Comparison of ENCODE assay signal across 32 mouse cellular contexts in the genomic region with DNA sequence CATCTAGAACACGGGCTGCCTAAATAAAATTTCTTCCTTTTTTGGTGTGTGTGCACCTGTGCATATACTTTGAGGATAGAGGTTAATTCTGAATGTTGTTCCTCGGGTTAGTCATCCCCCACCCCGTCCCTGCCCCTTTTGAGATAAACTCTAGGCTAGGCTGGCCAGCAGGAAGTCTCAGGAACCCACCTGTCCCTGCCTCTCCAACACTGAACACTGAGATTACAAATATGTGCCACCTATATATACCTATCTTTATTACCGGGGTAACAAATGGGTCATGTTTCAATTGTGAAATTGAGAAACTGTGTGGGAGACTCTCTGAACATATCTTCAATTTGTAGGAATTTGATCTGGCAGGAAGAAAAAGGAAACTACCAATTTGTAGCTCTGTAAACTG.
"Had no signal": no experiment of that assay in that cellular context is flagged by ENCODE, and none has a peak within 500 bp of the region (broad histone marks: within the 10 kb centered on the region; RNA-seq: fewer than 3 reads in every experiment).

No protein-coding gene starts in this region.

- H3K4me1 ChIP-seq: hindbrain, embryonic 12.5 days; hindbrain, embryonic 13.5 days; hindbrain, embryonic 15.5 days; kidney, embryonic 15.5 days had no signal

- H3K27me3 ChIP-seq: heart, embryonic 12.5 days; heart, embryonic 13.5 days; heart, embryonic 15.5 days; hindbrain, embryonic 12.5 days; hindbrain, embryonic 13.5 days; hindbrain, embryonic 15.5 days; kidney, embryonic 15.5 days had no signal

- DNase-seq: heart, adult 2 months; heart, postnatal 10 days; heart, postnatal 14 days; heart, postnatal 36 days; heart, postnatal 4 days; kidney, adult 11 months; kidney, adult 2 months; kidney, adult 8-10 months; kidney, adult 9 months; kidney, postnatal 10 days; kidney, postnatal 14 days; kidney, postnatal 36 days; kidney, postnatal 4 days; layer of hippocampus, adult 9-11 months; layer of hippocampus, postnatal 36 days had no signal

- H3K27ac ChIP-seq: heart, adult 2 months; heart, embryonic 10.5 days; heart, embryonic 13.5 days; heart, embryonic 15.5 days; hindbrain, embryonic 10.5 days; hindbrain, embryonic 12.5 days; hindbrain, embryonic 13.5 days; hindbrain, embryonic 14.5 days; hindbrain, embryonic 15.5 days; hindbrain, postnatal 0 days; kidney, embryonic 15.5 days; kidney, postnatal 0 days; layer of hippocampus, adult 2 months; left cerebral cortex, adult 2 months had no signal

- H3K9ac ChIP-seq: heart, embryonic 12.5 days; heart, embryonic 13.5 days; heart, embryonic 15.5 days; hindbrain, embryonic 12.5 days; hindbrain, embryonic 13.5 days; hindbrain, embryonic 14.5 days; hindbrain, embryonic 15.5 days; kidney, embryonic 15.5 days had no signal

- H3K9me3 ChIP-seq: heart, embryonic 10.5 days; heart, embryonic 12.5 days; heart, embryonic 13.5 days; heart, embryonic 15.5 days; hindbrain, embryonic 10.5 days; hindbrain, embryonic 12.5 days; hindbrain, embryonic 13.5 days; hindbrain, embryonic 15.5 days; kidney, embryonic 15.5 days had no signal

- H3K4me3 ChIP-seq: heart, adult 2 months; heart, embryonic 10.5 days; heart, embryonic 12.5 days; heart, embryonic 13.5 days; heart, embryonic 15.5 days; hindbrain, embryonic 10.5 days; hindbrain, embryonic 12.5 days; hindbrain, embryonic 13.5 days; hindbrain, embryonic 15.5 days; kidney, embryonic 15.5 days; layer of hippocampus, adult 2 months; left cerebral cortex, adult 2 months had no signal

- ATAC-seq: hindbrain, embryonic 16.5 days; hindbrain, postnatal 0 days; inflammation-experienced regulatory T-cells, adult 6 months had no signal

- H3K4me2 ChIP-seq: heart, embryonic 11.5 days; heart, embryonic 12.5 days; heart, embryonic 13.5 days; heart, embryonic 15.5 days; hindbrain, embryonic 12.5 days; hindbrain, embryonic 13.5 days; hindbrain, embryonic 14.5 days; hindbrain, embryonic 15.5 days; kidney, embryonic 15.5 days had no signal
